Comparison of ENCODE assay signal across 12 mouse cellular contexts in the genomic region with DNA sequence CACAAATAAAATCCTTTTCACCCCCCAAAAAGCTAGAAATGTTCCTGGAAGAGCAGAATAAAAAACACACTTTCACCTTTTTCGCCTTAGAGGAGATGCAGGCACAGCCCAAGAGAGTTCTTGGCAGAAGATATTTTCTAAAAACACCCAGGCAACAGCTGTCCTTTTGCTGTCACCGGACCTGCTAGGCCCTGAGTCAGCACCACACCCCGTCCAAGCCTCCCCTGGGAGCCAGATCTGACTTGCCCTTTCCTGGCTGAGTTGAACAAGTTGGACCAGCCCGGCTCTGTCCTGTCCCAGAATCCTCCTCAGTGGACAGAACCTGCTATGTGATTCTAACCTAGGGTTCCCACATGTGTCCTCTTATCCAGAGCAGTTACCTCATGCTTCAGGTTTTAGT. TPM values are rescaled to one million over a fixed set of nuclear protein-coding genes. Genes with fewer than 3 reads are reported as not detected.
DNase-seq lines count a peak whose midpoint lies in the region; ATAC-seq lines count a peak whose summit lies in the region.
"Had no signal": no experiment of that assay in that cellular context is flagged by ENCODE, and none has a peak within 500 bp of the region (broad histone marks: within the 10 kb centered on the region; RNA-seq: fewer than 3 reads in every experiment).

No protein-coding gene starts in this region.

- H3K9ac ChIP-seq in liver, embryonic 16.5 days (ENCODE audit: low read depth, low read length) = no peak overlapping the region
- H3K9ac ChIP-seq: neural tube, embryonic 13.5 days had no signal

- H3K9me3 ChIP-seq in liver, embryonic 16.5 days (replicated peaks; ENCODE audit: control insufficient read depth, low read length) = no peaks in the 10 kb centered on the region
- no peaks in the 10 kb centered on the region; the same call in 1 of the 2 replicates for H3K9me3 ChIP-seq in forebrain, embryonic 10.5 days
- H3K9me3 ChIP-seq: neural tube, embryonic 13.5 days had no signal

- H3K4me1 ChIP-seq in liver, embryonic 16.5 days (ENCODE audit: control insufficient read depth, low read depth, low read length) = no peaks in the 10 kb centered on the region
- no peaks in the 10 kb centered on the region for H3K4me1 ChIP-seq in forebrain, embryonic 10.5 days
- H3K4me1 ChIP-seq: neural tube, embryonic 13.5 days had no signal

- peak; percentile 37; the same call in 1 of the 2 replicates for ATAC-seq in liver, embryonic 16.5 days (ENCODE audit: low read depth)
- no peak for ATAC-seq in frontal cortex, adult (ENCODE audit: low TSS enrichment)
- ATAC-seq: intestine, postnatal 0 days had no signal

- no peak overlapping the region for H3K4me2 ChIP-seq in liver, embryonic 16.5 days (ENCODE audit: low read depth, low read length)
- H3K4me2 ChIP-seq: midbrain, embryonic 11.5 days; neural tube, embryonic 13.5 days had no signal

- no peak overlapping the region for H3K4me3 ChIP-seq in liver, embryonic 16.5 days (ENCODE audit: low read depth, low read length)
- no peak overlapping the region for H3K4me3 ChIP-seq in forebrain, embryonic 10.5 days
- H3K4me3 ChIP-seq: neural tube, embryonic 13.5 days had no signal

- no peak overlapping the region for H3K27ac ChIP-seq in liver, embryonic 16.5 days (ENCODE audit: low read length)
- no peak overlapping the region for H3K27ac ChIP-seq in forebrain, embryonic 10.5 days
- H3K27ac ChIP-seq: neural tube, embryonic 13.5 days had no signal

- H3K36me3 ChIP-seq in liver, embryonic 16.5 days (ENCODE audit: control insufficient read depth, insufficient read depth) = no peaks in the 10 kb centered on the region
- H3K36me3 ChIP-seq in forebrain, embryonic 10.5 days (replicated peaks) = no peaks in the 10 kb centered on the region
- H3K36me3 ChIP-seq: neural tube, embryonic 13.5 days had no signal

- no peaks in the 10 kb centered on the region for H3K27me3 ChIP-seq in liver, embryonic 16.5 days (ENCODE audit: control insufficient read depth, insufficient read depth, low read depth, low read length)
- no peaks in the 10 kb centered on the region for H3K27me3 ChIP-seq in forebrain, embryonic 10.5 days (ENCODE audit: poor library complexity, severe bottlenecking)
- H3K27me3 ChIP-seq: neural tube, embryonic 13.5 days had no signal

- 35% methylated on average over 4 of the region's 4 CpGs for WGBS in liver, embryonic 16.5 days (ENCODE audit: insufficient replicate concordance)
- 78% methylated on average over 4 of the region's 4 CpGs for WGBS in forebrain, embryonic 10.5 days

- peak; percentile 74 for DNase-seq in 3134 (ENCODE audit: extremely low read depth, insufficient read length, low spot score)
- peak; percentile 78 for DNase-seq in 3T3-L1 (ENCODE audit: low read depth, low spot score)
- DNase-seq in gastrocnemius, postnatal 10 days = peak; percentile 74
- no peak for DNase-seq in forebrain, embryonic 10.5 days (ENCODE audit: extremely low spot score, low spot score)
- no peak for DNase-seq in right cerebral cortex, adult 2 months (ENCODE audit: low spot score in 2 of 2)
- DNase-seq: layer of hippocampus, adult 9-11 months; thymus, adult 18-20 months had no signal

RNA-seq across cellular contexts. Expression of a gene that starts 9.6 kb away (rescaled TPM):
- 100 to 1,000 TPM; 208 to 238 TPM for total RNA-seq in gastrocnemius, postnatal 10 days (2021)
- 37.5 and 40.5 TPM in 2 replicates for polyA plus RNA-seq in liver, embryonic 16.5 days (2015; fragmentation: Nextera tagmentation; extraction: Ambion mirVana)
- 69.4 and 71.5 TPM in 2 replicates for polyA plus RNA-seq in forebrain, embryonic 10.5 days (2016; fragmentation: Nextera tagmentation; extraction: Ambion mirVana)

RNA-seq across cellular contexts. Expression of a gene that starts 45.6 kb away (rescaled TPM):
- total RNA-seq in gastrocnemius, postnatal 10 days (2021) = 10 to 100 TPM in 1 of 2 experiments, 1 to 10 TPM in 1; 9.9 to 10.7 TPM
- 0.72 and 0.74 TPM in 2 replicates for polyA plus RNA-seq in liver, embryonic 16.5 days (2015; fragmentation: Nextera tagmentation; extraction: Ambion mirVana)
- polyA plus RNA-seq in forebrain, embryonic 10.5 days (2016; fragmentation: Nextera tagmentation; extraction: Ambion mirVana) = 15.0 and 15.1 TPM in 2 replicates

Comparison
In these comparisons a context has a peak if more than half of its experiments do, and no peak if none do; other contexts are left out.
1. DNase-seq: peak in 3134 (single experiment), 3T3-L1 (single experiment) and gastrocnemius, postnatal 10 days (single experiment); none in forebrain, embryonic 10.5 days (single experiment) and right cerebral cortex, adult 2 months (0 of 2).